Comparison of ENCODE assay signal across 17 mouse cellular contexts in the genomic region with DNA sequence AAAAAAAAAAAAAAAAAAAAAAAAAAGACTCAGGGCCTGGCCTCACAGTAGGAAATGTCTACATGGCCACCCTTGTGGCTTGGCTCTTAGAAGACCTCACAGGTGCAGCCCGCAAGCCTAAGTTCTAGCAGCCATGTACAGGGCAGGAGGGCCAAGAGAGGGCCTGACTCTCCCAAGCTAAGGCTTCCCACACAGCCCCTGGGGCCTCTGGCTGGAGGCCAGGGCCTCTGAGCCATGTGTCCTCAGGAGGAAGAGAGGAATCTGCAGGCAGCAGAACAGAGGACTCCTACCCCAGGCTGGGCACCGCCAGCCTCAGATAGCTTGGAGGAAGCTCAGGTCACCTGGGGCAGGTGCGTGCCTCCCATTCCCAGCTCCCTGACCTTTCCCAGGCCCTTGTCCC. TPM values are rescaled to one million over a fixed set of nuclear protein-coding genes. Genes with fewer than 3 reads are reported as not detected.
DNase-seq lines count a peak whose midpoint lies in the region; ATAC-seq lines count a peak whose summit lies in the region.
"Had no signal": no experiment of that assay in that cellular context is flagged by ENCODE, and none has a peak within 500 bp of the region (broad histone marks: within the 10 kb centered on the region; RNA-seq: fewer than 3 reads in every experiment).

No protein-coding gene starts in this region.

- no peak overlapping the region for H3K4me3 ChIP-seq in heart, embryonic 12.5 days
- H3K4me3 ChIP-seq in kidney, embryonic 14.5 days (ENCODE audit: low read length): no peak overlapping the region
- H3K4me3 ChIP-seq: hindbrain, embryonic 13.5 days; left cerebral cortex, adult 2 months; limb, embryonic 15.5 days; myocyte had no signal

- H3K36me3 ChIP-seq in heart, embryonic 12.5 days: no peaks in the 10 kb centered on the region
- no peaks in the 10 kb centered on the region for H3K36me3 ChIP-seq in kidney, embryonic 14.5 days (ENCODE audit: control insufficient read depth, insufficient read depth, low read length)
- H3K36me3 ChIP-seq: hindbrain, embryonic 13.5 days; limb, embryonic 15.5 days had no signal

- DNase-seq in heart, adult 8-10 months (ENCODE audit: low spot score): no peak
- DNase-seq in kidney, postnatal 4 days: peak; percentile 24 to 37
- peak; percentile 77 for DNase-seq in Muller cell, postnatal 12 days (ENCODE audit: inconsistent ontology term)
- no peak for DNase-seq in thymus, postnatal 14 days
- DNase-seq: adrenal gland, adult 2 months; cerebellum, adult 11 months; kidney, adult 2 months; lung, adult 18-20 months had no signal

- 53% methylated on average over 3 of the region's 3 CpGs for WGBS in heart, embryonic 12.5 days
- WGBS in kidney, embryonic 14.5 days: 78% methylated on average over 3 of the region's 3 CpGs

- H3K4me1 ChIP-seq in heart, embryonic 12.5 days (replicated peaks): peaks cover 48% of the 10 kb centered on the region
- H3K4me1 ChIP-seq in kidney, embryonic 14.5 days (ENCODE audit: control insufficient read depth, insufficient read depth, low read length): peaks cover 17% of the 10 kb centered on the region

- peak; percentile 33; the same call in 1 of the 2 replicates for ATAC-seq in heart, embryonic 12.5 days (ENCODE audit: insufficient number of reproducible peaks, low FRiP score)
- no peak for ATAC-seq in kidney, embryonic 14.5 days (ENCODE audit: low FRiP score, low TSS enrichment)
- peak; percentile 34; the same call in 1 of the 2 replicates for ATAC-seq in common myeloid progenitor, adult 5-6 weeks (replicated peaks; ENCODE audit: low read depth, poor library complexity, severe bottlenecking)
- ATAC-seq: forebrain, embryonic 16.5 days; Patski had no signal

- 0 out of 2 replicates have a peak overlapping the region, but pooled peaks have one; percentile 20 for H3K27ac ChIP-seq in heart, embryonic 12.5 days (ENCODE audit: poor library complexity, severe bottlenecking)
- no peak overlapping the region for H3K27ac ChIP-seq in kidney, embryonic 14.5 days (ENCODE audit: low read depth, low read length)
- H3K27ac ChIP-seq: hindbrain, embryonic 13.5 days; left cerebral cortex, adult 2 months; limb, embryonic 15.5 days had no signal

- peaks cover 6% of the 10 kb centered on the region; the same call in 1 of the 2 replicates for H3K27me3 ChIP-seq in heart, embryonic 12.5 days (replicated peaks)
- H3K27me3 ChIP-seq in kidney, embryonic 14.5 days (ENCODE audit: control insufficient read depth, insufficient read depth, low read length): no peaks in the 10 kb centered on the region
- H3K27me3 ChIP-seq: limb, embryonic 15.5 days; Patski had no signal

- H3K4me2 ChIP-seq in heart, embryonic 12.5 days: no peak overlapping the region
- H3K4me2 ChIP-seq in kidney, embryonic 14.5 days (replicated peaks; ENCODE audit: low read depth, low read length): no peak overlapping the region
- H3K4me2 ChIP-seq: hindbrain, embryonic 13.5 days; limb, embryonic 15.5 days had no signal

- no peak overlapping the region for H3K9ac ChIP-seq in heart, embryonic 12.5 days
- no peak overlapping the region for H3K9ac ChIP-seq in kidney, embryonic 14.5 days (ENCODE audit: low read depth, low read length)
- H3K9ac ChIP-seq: hindbrain, embryonic 13.5 days; limb, embryonic 15.5 days had no signal

- no peaks in the 10 kb centered on the region for H3K9me3 ChIP-seq in heart, embryonic 12.5 days (replicated peaks)
- no peaks in the 10 kb centered on the region for H3K9me3 ChIP-seq in kidney, embryonic 14.5 days (ENCODE audit: control insufficient read depth, low read length)
- H3K9me3 ChIP-seq: hindbrain, embryonic 13.5 days; limb, embryonic 15.5 days had no signal

RNA-seq across cellular contexts. Expression of a gene that starts 13.7 kb away (rescaled TPM):
- 9.9 and 12.5 TPM in 2 replicates for polyA plus RNA-seq in heart, embryonic 12.5 days (2016; fragmentation: Nextera tagmentation; extraction: Ambion mirVana)
- 10 to 100 TPM in 3 of 4 experiments, 1 to 10 TPM in 1; 9.8 to 19.2 (median 16.3) TPM for total RNA-seq in heart, adult 8-10 months (2022)
- 1.7 and 2.7 TPM in 2 replicates for polyA plus RNA-seq in kidney, embryonic 14.5 days (2014; fragmentation: Nextera tagmentation; extraction: Ambion mirVana)
- total RNA-seq in common myeloid progenitor, adult 5-6 weeks (2017): 1.3 TPM in 2 replicates

Comparison
In these comparisons a context has a peak if more than half of its experiments do, and no peak if none do; other contexts are left out.
1. DNase-seq: peak in kidney, postnatal 4 days (2 of 2) and Muller cell, postnatal 12 days (single experiment); none in heart, adult 8-10 months (single experiment) and thymus, postnatal 14 days (single experiment).